Mouse (Mus musculus) hindbrain, postnatal 0 days (tissue): ENCODE results near the gene Rapgef2. TPM values are rescaled to one million over a fixed set of nuclear protein-coding genes. Genes with fewer than 3 reads are reported as not detected.

Source experiments
- ATAC-seq: fragments of 200-750 bp; cut with Nextera tagmentation; 2 replicates; pipeline ENCODE4 v1.8.0; 2017; ENCODE audit warnings: mild to moderate bottlenecking, moderate TSS enrichment, moderate library complexity
- DNase-seq: peaks from one replicate; pipeline ENCODE4 v3.0.0-alpha.2; 2015; ENCODE audit warnings: low spot score
- H3K27ac ChIP-seq: fragments of 300-500 bp; sonication (generic); 2 replicates; pipeline ENCODE4 v1.5.1; 2014; ENCODE audit warnings: mild to moderate bottlenecking
- H3K27me3 ChIP-seq: fragments of 300-500 bp; sonication (generic); 2 replicates; pipeline ENCODE4 v1.6.1; 2014; ENCODE audit warnings: low read length, mixed read lengths; ENCODE audit not compliant: insufficient read depth
- H3K36me3 ChIP-seq: fragments of 300-500 bp; sonication (generic); 2 replicates; pipeline ENCODE4 v1.6.1; 2014; ENCODE audit warnings: low read length, mixed read lengths; ENCODE audit not compliant: insufficient read depth
- H3K4me1 ChIP-seq: fragments of 300-500 bp; sonication (generic); 2 replicates; pipeline ENCODE4 v1.6.1; 2014; ENCODE audit warnings: antibody characterized with exemption, low read length, mixed read lengths; ENCODE audit not compliant: insufficient read depth
- H3K4me2 ChIP-seq: fragments of 300-500 bp; sonication (generic); 2 replicates; pipeline ENCODE4 v1.6.1; 2014; ENCODE audit warnings: low read depth, mild to moderate bottlenecking, low read length, moderate library complexity, mixed read lengths
- H3K4me3 ChIP-seq: fragments of 300-500 bp; sonication (generic); 2 replicates; pipeline ENCODE4 v1.5.1; 2014; ENCODE audit warnings: low read length
- H3K9ac ChIP-seq: fragments of 300-500 bp; sonication (generic); replicated peaks from 2 replicates; pipeline ENCODE4 v1.6.1; 2014; ENCODE audit warnings: mild to moderate bottlenecking, low read length, moderate library complexity, mixed read lengths
- H3K9me3 ChIP-seq: fragments of 300-500 bp; sonication (generic); 2 replicates; pipeline ENCODE4 v1.6.1; 2016; ENCODE audit warnings: low read length, mixed read lengths
- CTCF ChIP-seq: IDR thresholded peaks from 2 replicates; pipeline ENCODE4 v1.5.1; 2016; ENCODE audit warnings: antibody characterized with exemption, control low read depth, low read depth
- WGBS: fragments of 180-500 bp; shearing (Covaris S2); extraction: QIAGEN DNeasy Blood & Tissue Kit; methylation state at CpG from one replicate; pipeline ENCODE4 v1.1.7; 2014; 5-methylcytosine and 5-hydroxymethylcytosine counted together
- polyA plus RNA-seq: library from polyadenylated mRNA; unstranded; fragments of >200 nt; fragmentation: Nextera tagmentation; extraction: Ambion mirVana; gene quantifications from 2 replicates; pipeline ENCODE4 v1.2.1, GENCODE M21; 2015
- total RNA-seq: library from RNA; depleted of rRNA; stranded (reverse); fragments of >200 nt; gene quantifications from 2 replicates; pipeline ENCODE4 v1.2.3, GENCODE M21; 2014

The Rapgef2 gene
- total and polyA plus RNA-seq, 2 experiments from 2014 or later, result 8.8 to 49.8 TPM

GRCm38 (mm10) chr3:79190377-79190776 is 95.9 kb downstream of the Rapgef2 start:
- Histone ChIP-seq H3K4me1 (peaks cover 9% of the 10 kb centered on the region; the same call in 1 of the 2 replicates), H3K9me3 (no peaks in the 10 kb centered on the region), H3K4me2 (no peak overlapping the region), H3K27me3 (no peaks in the 10 kb centered on the region), H3K36me3 (no peaks in the 10 kb centered on the region), H3K27ac (no peak overlapping the region), H3K4me3 (no peak overlapping the region), H3K9ac (no peak overlapping the region)
- TF ChIP-seq CTCF, result no peak
- ATAC-seq, result no peak
- peak; percentile 12 for DNase-seq
- 41% methylated on average over 3 of the region's 3 CpGs for WGBS

- Histone ChIP-seq H3K4me1 (peaks cover 9% of the 10 kb centered on the region; the same call in 1 of the 2 replicates), H3K27ac (no peak overlapping the region), H3K9me3 (no peaks in the 10 kb centered on the region), H3K27me3 (no peaks in the 10 kb centered on the region), H3K36me3 (no peaks in the 10 kb centered on the region), H3K4me3 (no peak overlapping the region), H3K4me2 (no peak overlapping the region), H3K9ac (no peak overlapping the region)
- DNase-seq, result no peak
- no peak for TF ChIP-seq CTCF
- WGBS, result 63% methylated on average over 1 of the region's 1 CpGs
- no peak for ATAC-seq
Observed at GRCm38 (mm10) chr3:79187912-79188311, 98.4 kb downstream of the Rapgef2 start.

- H3K27me3 ChIP-seq, result no peaks in the 10 kb centered on the region
- H3K27ac ChIP-seq, result no peak overlapping the region
- ATAC-seq (no peak), DNase-seq (no peak)
- H3K4me2 ChIP-seq, result no peak overlapping the region
- H3K9me3 ChIP-seq, result no peaks in the 10 kb centered on the region
- WGBS, result 81% methylated on average over 3 of the region's 3 CpGs
- no peaks in the 10 kb centered on the region for H3K36me3 ChIP-seq
- no peak overlapping the region for H3K4me3 ChIP-seq
- TF ChIP-seq CTCF, result no peak
- no peak overlapping the region for H3K9ac ChIP-seq
- H3K4me1 ChIP-seq, result peaks cover 10% of the 10 kb centered on the region; the same call in 1 of the 2 replicates
Observed at GRCm38 (mm10) chr3:79182290-79182689, 104.0 kb downstream of the Rapgef2 start.

- Histone ChIP-seq H3K27me3 (no peaks in the 10 kb centered on the region), H3K4me2 (peak overlapping the region; percentile 11; the same call in 1 of the 2 replicates), H3K9ac (no peak overlapping the region), H3K36me3 (no peaks in the 10 kb centered on the region), H3K4me1 (peaks cover 10% of the 10 kb centered on the region; the same call in 1 of the 2 replicates), H3K9me3 (no peaks in the 10 kb centered on the region), H3K27ac (peak overlapping the region; percentile 15; the same call in 1 of the 2 replicates), H3K4me3 (no peak overlapping the region)
- TF ChIP-seq CTCF, result no peak
- ATAC-seq, result peak; percentile 43; the same call in 1 of the 2 replicates
- WGBS, result 72% methylated on average over 24 of the region's 24 CpGs
- DNase-seq, result no peak
Observed at GRCm38 (mm10) chr3:79181248-79181991, 104.9 kb downstream of the Rapgef2 start.

GRCm38 (mm10) chr3:79180086-79180485 is 106.2 kb downstream of the Rapgef2 start:
- H3K9ac ChIP-seq, result no peak overlapping the region
- no peaks in the 10 kb centered on the region for H3K9me3 ChIP-seq
- WGBS, result 61% methylated on average over 8 of the region's 8 CpGs
- H3K27me3 ChIP-seq, result no peaks in the 10 kb centered on the region
- no peak for DNase-seq
- peaks cover 10% of the 10 kb centered on the region; the same call in 1 of the 2 replicates for H3K4me1 ChIP-seq
- no peak for TF ChIP-seq CTCF
- H3K27ac ChIP-seq, result no peak overlapping the region
- ATAC-seq, result no peak
- H3K36me3 ChIP-seq, result no peaks in the 10 kb centered on the region
- no peak overlapping the region for H3K4me2 ChIP-seq
- H3K4me3 ChIP-seq, result no peak overlapping the region

GRCm38 (mm10) chr3:79179499-79180053 is 106.7 kb downstream of the Rapgef2 start:
- Histone ChIP-seq H3K4me1 (peaks cover 10% of the 10 kb centered on the region; the same call in 1 of the 2 replicates), H3K9me3 (no peaks in the 10 kb centered on the region), H3K4me2 (no peak overlapping the region), H3K27me3 (no peaks in the 10 kb centered on the region), H3K4me3 (no peak overlapping the region), H3K9ac (no peak overlapping the region), H3K27ac (no peak overlapping the region), H3K36me3 (no peaks in the 10 kb centered on the region)
- TF ChIP-seq CTCF, result no peak
- DNase-seq (no peak), ATAC-seq (no peak)
- WGBS, result 96% methylated on average over 2 of the region's 2 CpGs

- no peak for TF ChIP-seq CTCF
- Histone ChIP-seq H3K9me3 (no peaks in the 10 kb centered on the region), H3K4me3 (no peak overlapping the region), H3K27ac (no peak overlapping the region), H3K27me3 (no peaks in the 10 kb centered on the region), H3K36me3 (no peaks in the 10 kb centered on the region), H3K9ac (no peak overlapping the region), H3K4me1 (peaks cover 10% of the 10 kb centered on the region; the same call in 1 of the 2 replicates), H3K4me2 (no peak overlapping the region)
- ATAC-seq (no peak), DNase-seq (no peak)
- WGBS, result 50% methylated on average over 3 of the region's 3 CpGs
Observed at GRCm38 (mm10) chr3:79178708-79179107, 107.6 kb downstream of the Rapgef2 start.
